Mouse (Mus musculus): ENCODE data around the gene Cxcl15. TPM values are rescaled to one million over a fixed set of nuclear protein-coding genes. Genes with fewer than 3 reads are reported as not detected.

The Cxcl15 gene
- polyA plus RNA-seq, 1 experiment: not detected

DNA sequence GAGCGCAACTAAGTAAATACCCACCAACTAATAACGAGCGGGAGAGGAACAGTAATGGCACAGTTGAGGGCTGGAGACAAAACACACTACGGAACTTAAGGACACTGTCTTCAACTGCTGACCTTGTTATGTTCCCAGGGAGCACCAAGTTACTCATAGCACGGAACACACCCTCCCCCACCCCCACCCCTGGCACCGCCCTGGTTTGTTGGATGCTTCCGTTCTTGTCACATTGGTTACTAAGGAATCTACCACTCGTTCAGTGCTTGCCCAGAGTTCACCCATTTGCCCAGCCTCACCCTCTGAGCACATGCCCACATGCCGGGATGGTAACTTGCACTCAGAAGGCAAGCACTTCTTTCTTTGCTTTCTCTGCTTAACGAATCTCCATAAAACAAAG is 16.7 kb upstream of the Cxcl15 start:
- no peaks in the 10 kb centered on the region for H3K36me3 ChIP-seq (ENCODE audit: control insufficient read depth, insufficient read depth)
- no peak overlapping the region for H3ac ChIP-seq (ENCODE audit: control insufficient read depth, insufficient read length)
- no peaks in the 10 kb centered on the region for H3K79me2 ChIP-seq (ENCODE audit: control insufficient read depth, insufficient read depth)
- H3K4me2 ChIP-seq (ENCODE audit: low read depth): no peak overlapping the region
- H3K27me3 ChIP-seq (ENCODE audit: control insufficient read depth, insufficient read depth, insufficient read length): no peaks in the 10 kb centered on the region
- TF ChIP-seq TCF3 (IDR thresholded peaks at IDR 0.05; ENCODE audit: insufficient read length, low read depth) (no peak), POLR2A (IDR thresholded peaks at IDR 0.05; ENCODE audit: insufficient read length, low read depth) (no peak), POLR2AphosphoS2 (IDR thresholded peaks at IDR 0.05; ENCODE audit: insufficient read length, low read depth) (no peak), USF1 (IDR thresholded peaks at IDR 0.05; ENCODE audit: low read depth) (no peak), SRF (IDR thresholded peaks at IDR 0.05; ENCODE audit: control insufficient read depth, insufficient read length, low read depth) (no peak), REST (IDR thresholded peaks at IDR 0.05; ENCODE audit: insufficient read depth, insufficient read length) (no peak)
- no peak overlapping the region for H3K4me3 ChIP-seq

DNA sequence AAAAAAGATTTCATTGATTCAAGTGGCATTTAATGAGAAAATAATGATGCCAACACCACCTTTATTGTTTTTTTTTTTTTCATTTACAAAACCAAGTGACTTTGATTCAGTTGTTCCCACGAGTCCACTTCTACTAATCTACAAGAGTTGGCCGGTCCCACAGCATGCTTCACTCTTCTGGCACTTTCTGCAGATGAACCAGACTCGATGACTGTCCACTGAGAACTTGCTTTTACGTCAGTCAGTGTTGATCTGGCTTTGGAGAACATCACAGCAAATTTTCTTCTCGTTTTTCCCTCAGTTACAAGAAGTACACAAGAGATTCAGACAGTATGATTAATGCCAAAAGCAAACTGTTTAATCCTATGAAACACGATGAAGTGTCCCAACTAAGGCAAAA is 15.5 kb upstream of the Cxcl15 start:
- TF ChIP-seq SRF (IDR thresholded peaks at IDR 0.05; ENCODE audit: control insufficient read depth, insufficient read length, low read depth) (no peak), CEBPB (IDR thresholded peaks at IDR 0.05; ENCODE audit: insufficient read depth, poor library complexity, severe bottlenecking) (no peak), POLR2A (IDR thresholded peaks at IDR 0.05; ENCODE audit: insufficient read length, low read depth) (no peak), MAX (IDR thresholded peaks at IDR 0.05; ENCODE audit: low read depth) (no peak), POLR2AphosphoS2 (IDR thresholded peaks at IDR 0.05; ENCODE audit: insufficient read length, low read depth) (no peak), TCF3 (IDR thresholded peaks at IDR 0.05; ENCODE audit: insufficient read length, low read depth) (no peak), E2F4 (IDR thresholded peaks at IDR 0.05; ENCODE audit: insufficient read depth) (no peak)
- H3K79me2 ChIP-seq (ENCODE audit: control insufficient read depth, insufficient read depth): no peaks in the 10 kb centered on the region
- H3ac ChIP-seq (ENCODE audit: control insufficient read depth, insufficient read length): no peak overlapping the region
- no peak overlapping the region for H3K4me3 ChIP-seq
- no peak overlapping the region for H3K4me2 ChIP-seq (ENCODE audit: low read depth)
- no peaks in the 10 kb centered on the region for H3K27me3 ChIP-seq (ENCODE audit: control insufficient read depth, insufficient read depth, insufficient read length)
- H3K36me3 ChIP-seq (ENCODE audit: control insufficient read depth, insufficient read depth): no peaks in the 10 kb centered on the region

DNA sequence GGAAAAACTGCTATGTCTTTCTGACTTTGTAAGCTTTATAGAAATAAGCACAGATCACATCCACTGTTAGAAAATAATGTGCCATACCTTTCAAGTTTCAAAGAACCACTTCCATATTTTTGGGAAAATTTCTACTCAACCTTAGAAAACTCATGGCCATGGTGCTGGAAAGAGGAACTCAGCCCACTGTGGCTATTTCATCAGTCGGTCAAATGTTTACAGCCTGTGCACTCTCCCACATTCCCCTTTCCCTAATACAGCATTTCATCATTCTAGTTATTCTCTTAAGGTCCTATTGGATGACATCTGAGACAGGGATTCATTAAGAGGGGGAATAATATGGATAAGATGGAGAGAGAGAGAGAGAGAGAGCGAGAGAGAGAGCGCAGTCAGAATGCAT is 10.6 kb upstream of the Cxcl15 start:
- H3K36me3 ChIP-seq (ENCODE audit: control insufficient read depth, insufficient read depth): no peaks in the 10 kb centered on the region
- H3ac ChIP-seq (ENCODE audit: control insufficient read depth, insufficient read length): no peak overlapping the region
- H3K79me2 ChIP-seq (ENCODE audit: control insufficient read depth, insufficient read depth): no peaks in the 10 kb centered on the region
- no peak overlapping the region for H3K4me2 ChIP-seq (ENCODE audit: low read depth)
- H3K4me3 ChIP-seq: no peak overlapping the region
- no peaks in the 10 kb centered on the region for H3K27me3 ChIP-seq (ENCODE audit: control insufficient read depth, insufficient read depth, insufficient read length)
- no peak for TF ChIP-seq TCF12 (IDR thresholded peaks at IDR 0.05; ENCODE audit: insufficient read depth, poor library complexity, severe bottlenecking)
- TF ChIP-seq SRF (IDR thresholded peaks at IDR 0.05; ENCODE audit: control insufficient read depth, insufficient read length, low read depth): no peak
- no peak for TF ChIP-seq MAX (IDR thresholded peaks at IDR 0.05; ENCODE audit: low read depth)
- TF ChIP-seq USF1 (IDR thresholded peaks at IDR 0.05; ENCODE audit: low read depth): no peak
- TF ChIP-seq REST (IDR thresholded peaks at IDR 0.05; ENCODE audit: insufficient read depth, insufficient read length): no peak
- TF ChIP-seq POLR2A (IDR thresholded peaks at IDR 0.05; ENCODE audit: insufficient read length, low read depth): no peak
- TF ChIP-seq POLR2AphosphoS2 (IDR thresholded peaks at IDR 0.05; ENCODE audit: insufficient read length, low read depth): no peak
- no peak for TF ChIP-seq MYOD1 (IDR thresholded peaks at IDR 0.05; ENCODE audit: control insufficient read depth in 1 of 3, insufficient read length in 2 of 3, low read depth in 2 of 3)
- TF ChIP-seq E2F4 (IDR thresholded peaks at IDR 0.05; ENCODE audit: insufficient read depth): no peak
- no peak for TF ChIP-seq CEBPB (IDR thresholded peaks at IDR 0.05; ENCODE audit: insufficient read depth, poor library complexity, severe bottlenecking)
- no peak for TF ChIP-seq MYOG (IDR thresholded peaks at IDR 0.05; ENCODE audit: control insufficient read depth in 1 of 3, insufficient read depth in 1 of 3, insufficient read length in 2 of 3, low read depth in 2 of 3)
- no peak for TF ChIP-seq TCF3 (IDR thresholded peaks at IDR 0.05; ENCODE audit: insufficient read length, low read depth)

DNA sequence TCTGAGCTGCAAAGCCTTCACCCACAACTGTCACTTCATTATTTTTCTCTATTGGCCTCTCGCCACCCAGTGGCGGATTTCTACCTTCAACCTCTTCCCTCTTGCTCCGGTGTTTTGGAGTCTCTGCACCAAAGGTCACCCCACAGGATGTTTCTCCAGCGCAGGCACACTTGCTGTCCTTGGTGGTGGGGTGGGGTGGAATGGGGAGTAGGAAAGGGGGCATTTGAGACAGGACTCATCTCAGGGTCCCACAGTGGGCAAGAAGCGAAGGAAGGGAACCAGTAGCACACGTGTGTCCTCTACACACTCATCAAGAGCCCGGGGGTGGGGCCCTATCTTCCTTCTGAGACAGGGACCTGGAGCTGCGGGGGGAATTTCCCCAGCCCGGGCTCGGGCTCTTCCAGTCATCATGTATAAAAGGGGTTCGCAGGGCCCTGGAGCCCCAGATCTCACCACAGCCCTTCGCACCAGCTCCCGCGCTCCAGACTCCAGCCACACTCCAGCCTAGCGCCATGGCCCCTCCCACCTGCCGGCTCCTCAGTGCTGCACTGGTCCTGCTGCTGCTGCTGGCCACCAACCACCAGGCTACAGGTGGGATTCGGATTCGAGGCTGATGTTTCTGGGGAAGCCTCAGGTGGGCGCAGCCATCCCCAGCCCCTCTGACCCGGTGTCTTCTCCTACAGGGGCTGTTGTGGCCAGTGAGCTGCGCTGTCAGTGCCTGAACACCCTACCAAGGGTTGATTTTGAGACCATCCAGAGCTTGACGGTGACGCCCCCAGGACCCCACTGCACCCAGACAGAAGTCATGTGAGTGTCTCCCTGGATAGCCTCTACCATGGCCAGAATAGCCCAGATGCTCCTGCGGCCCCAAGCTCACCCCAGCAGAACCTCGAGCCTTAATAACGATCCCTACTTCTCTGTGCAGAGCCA is 8.4 kb upstream of the Cxcl15 start, which contains the start of gene Cxcl3:
TSS of gene Cxcl3 (plus strand) at position 445 of the 930 bp plus-strand sequence.
- Histone ChIP-seq H3K4me3 (no peak within 1 kb of the TSS), H3ac (ENCODE audit: control insufficient read depth, insufficient read length) (no peak within 1 kb of the TSS), H3K27me3 (ENCODE audit: control insufficient read depth, insufficient read depth, insufficient read length) (no peaks in the 10 kb centered on the region), H3K36me3 (ENCODE audit: control insufficient read depth, insufficient read depth) (no peaks in the 10 kb centered on the region), H3K4me2 (ENCODE audit: low read depth) (no peak within 1 kb of the TSS), H3K79me2 (ENCODE audit: control insufficient read depth, insufficient read depth) (no peaks in the 10 kb centered on the region)
- no peak for TF ChIP-seq POLR2A (IDR thresholded peaks at IDR 0.05; ENCODE audit: insufficient read length, low read depth)
- TF ChIP-seq SRF (IDR thresholded peaks at IDR 0.05; ENCODE audit: control insufficient read depth, insufficient read length, low read depth): no peak
- TF ChIP-seq TCF12 (IDR thresholded peaks at IDR 0.05; ENCODE audit: insufficient read depth, poor library complexity, severe bottlenecking): no peak
- no peak for TF ChIP-seq USF1 (IDR thresholded peaks at IDR 0.05; ENCODE audit: low read depth)
- no peak for TF ChIP-seq CEBPB (IDR thresholded peaks at IDR 0.05; ENCODE audit: insufficient read depth, poor library complexity, severe bottlenecking)
- TF ChIP-seq E2F4 (IDR thresholded peaks at IDR 0.05; ENCODE audit: insufficient read depth): no peak
- TF ChIP-seq REST (IDR thresholded peaks at IDR 0.05; ENCODE audit: insufficient read depth, insufficient read length): no peak
- no peak for TF ChIP-seq MAX (IDR thresholded peaks at IDR 0.05; ENCODE audit: low read depth)
- no peak for TF ChIP-seq MYOD1 (IDR thresholded peaks at IDR 0.05; ENCODE audit: control insufficient read depth in 1 of 3, insufficient read length in 2 of 3, low read depth in 2 of 3)
- TF ChIP-seq TCF3 (IDR thresholded peaks at IDR 0.05; ENCODE audit: insufficient read length, low read depth): no peak
- TF ChIP-seq POLR2AphosphoS2 (IDR thresholded peaks at IDR 0.05; ENCODE audit: insufficient read length, low read depth): no peak
- no peak for TF ChIP-seq MYOG (IDR thresholded peaks at IDR 0.05; ENCODE audit: control insufficient read depth in 1 of 3, insufficient read depth in 1 of 3, insufficient read length in 2 of 3, low read depth in 2 of 3)
